Mouse (Mus musculus): ENCODE results near the gene Smndc1. TPM values are rescaled to one million over a fixed set of nuclear protein-coding genes. Genes with fewer than 3 reads are reported as not detected.
A peak's percentile ranks its signal among the peaks of the same experiment; 100 is the strongest.

Smndc1 gene
- total RNA-seq, 2 experiments from 2014 or later = 21.6 to 22.3 TPM

- DNase-seq = no peak
Measured at GRCm38 (mm10) chr19:53389417-53389816, 961 bp downstream of the Smndc1 start.

- DNase-seq = no peak
Measured at GRCm38 (mm10) chr19:53383336-53383735, 7.0 kb downstream of the Smndc1 start.

GRCm38 (mm10) chr19:53378421-53378820 is 12.0 kb downstream of the Smndc1 start:
- DNase-seq = no peak

GRCm38 (mm10) chr19:53377652-53378051 is 12.7 kb downstream of the Smndc1 start:
- DNase-seq = no peak

- no peak for DNase-seq
Measured at GRCm38 (mm10) chr19:53375816-53376215, 14.6 kb downstream of the Smndc1 start.

- no peak for DNase-seq
Measured at GRCm38 (mm10) chr19:53375299-53375698, 15.1 kb downstream of the Smndc1 start.

- DNase-seq = no peak
Measured at GRCm38 (mm10) chr19:53373570-53373969, 16.8 kb downstream of the Smndc1 start.

- DNase-seq = no peak
Measured at GRCm38 (mm10) chr19:53371666-53372065, 18.7 kb downstream of the Smndc1 start, which contains the start of gene Gm10197. Gene Gm10197 (minus strand): TSS chr19:53371766.

GRCm38 (mm10) chr19:53370233-53370632 is 20.1 kb downstream of the Smndc1 start:
- no peak for DNase-seq

- peak; percentile 49 for DNase-seq
Measured at GRCm38 (mm10) chr19:53369469-53370043, 20.8 kb downstream of the Smndc1 start.

- no peak for DNase-seq
Measured at GRCm38 (mm10) chr19:53366881-53367280, 23.5 kb downstream of the Smndc1 start.

GRCm38 (mm10) chr19:53366057-53366775 is 24.2 kb downstream of the Smndc1 start:
- DNase-seq = no peak

- DNase-seq = peak; percentile 54
Measured at GRCm38 (mm10) chr19:53364963-53365362, 25.4 kb downstream of the Smndc1 start.

GRCm38 (mm10) chr19:53364551-53364950 is 25.8 kb downstream of the Smndc1 start:
- DNase-seq = no peak

GRCm38 (mm10) chr19:53362967-53363366 is 27.4 kb downstream of the Smndc1 start:
- no peak for DNase-seq

- DNase-seq = no peak
Measured at GRCm38 (mm10) chr19:53360265-53360958, 30.0 kb downstream of the Smndc1 start.

GRCm38 (mm10) chr19:53359160-53360033 is 31.0 kb downstream of the Smndc1 start:
- peak; percentile 27 for DNase-seq

GRCm38 (mm10) chr19:53355065-53355464 is 35.3 kb downstream of the Smndc1 start:
- no peak for DNase-seq

GRCm38 (mm10) chr19:53354271-53355000 is 35.9 kb downstream of the Smndc1 start:
- no peak for DNase-seq

- DNase-seq = no peak
Measured at GRCm38 (mm10) chr19:53353864-53354263, 36.5 kb downstream of the Smndc1 start.

- no peak for DNase-seq
Measured at GRCm38 (mm10) chr19:53345766-53346165, 44.6 kb downstream of the Smndc1 start.
